Mouse (Mus musculus): ENCODE measurements at regions not wholly inside any gene's neighbourhood (a gene's known extent, or its start where the extent isn't known, plus 50 kb on each side); places are given as distances from the start of the nearest gene placed in this dataset.
A peak's percentile ranks its signal among the peaks of the same experiment; 100 is the strongest.

- DNase-seq (ENCODE audit: low spot score in 2 of 2) = peak in 1 of 2 experiments; percentile 34
Observed at GRCm38 (mm10) chr13:103683169-103683568, 91.2 kb downstream of the Srek1 start.

- DNase-seq (ENCODE audit: low spot score in 2 of 2) = no peak
Observed at GRCm38 (mm10) chr13:103680740-103681139, 93.7 kb downstream of the Srek1 start.

GRCm38 (mm10) chr13:103680052-103680451 lies 94.4 kb downstream of the Srek1 start:
- DNase-seq (ENCODE audit: low spot score in 2 of 2) = no peak

GRCm38 (mm10) chr13:103676831-103677230 lies 97.6 kb downstream of the Srek1 start:
- DNase-seq (ENCODE audit: low spot score in 2 of 2) = no peak

- DNase-seq (ENCODE audit: low spot score in 2 of 2) = no peak
Observed at GRCm38 (mm10) chr13:103676221-103676620, 98.2 kb downstream of the Srek1 start.

- peak in 1 of 2 experiments; percentile 17 for DNase-seq (ENCODE audit: low spot score in 2 of 2)
Observed at GRCm38 (mm10) chr13:103670611-103671010, 103.8 kb downstream of the Srek1 start.

GRCm38 (mm10) chr13:103669856-103670255 lies 104.6 kb downstream of the Srek1 start:
- DNase-seq (ENCODE audit: low spot score in 2 of 2) = no peak

- DNase-seq (ENCODE audit: low spot score in 2 of 2) = no peak
Observed at GRCm38 (mm10) chr13:103667749-103668148, 106.7 kb downstream of the Srek1 start.

GRCm38 (mm10) chr13:103660248-103660996 lies 114.0 kb downstream of the Srek1 start:
- DNase-seq (ENCODE audit: low spot score in 2 of 2) = no peak

GRCm38 (mm10) chr13:103655966-103656365 lies 118.4 kb downstream of the Srek1 start:
- no peak for DNase-seq (ENCODE audit: low spot score in 2 of 2)

GRCm38 (mm10) chr13:103653216-103653615 lies 121.2 kb downstream of the Srek1 start:
- no peak for DNase-seq (ENCODE audit: low spot score in 2 of 2)

GRCm38 (mm10) chr13:103649383-103649782 lies 125.0 kb downstream of the Srek1 start:
- no peak for DNase-seq (ENCODE audit: low spot score in 2 of 2)

- no peak for DNase-seq (ENCODE audit: low spot score in 2 of 2)
Observed at GRCm38 (mm10) chr13:103648016-103648415, 126.4 kb downstream of the Srek1 start.

- DNase-seq (ENCODE audit: low spot score in 2 of 2) = no peak
Observed at GRCm38 (mm10) chr13:103646035-103646434, 128.4 kb downstream of the Srek1 start.

- peak; percentile 22 to 45 for DNase-seq (ENCODE audit: low spot score in 2 of 2)
Observed at GRCm38 (mm10) chr13:103643993-103644722, 130.2 kb downstream of the Srek1 start.

GRCm38 (mm10) chr13:103643486-103643885 lies 130.9 kb downstream of the Srek1 start:
- DNase-seq (ENCODE audit: low spot score in 2 of 2) = no peak

- DNase-seq (ENCODE audit: low spot score in 2 of 2) = no peak
Observed at GRCm38 (mm10) chr13:103642542-103643375, 131.6 kb downstream of the Srek1 start.

- DNase-seq (ENCODE audit: low spot score in 2 of 2) = no peak
Observed at GRCm38 (mm10) chr13:103638038-103638437, 136.4 kb downstream of the Srek1 start.

GRCm38 (mm10) chr13:103637414-103637813 lies 137.0 kb downstream of the Srek1 start:
- no peak for DNase-seq (ENCODE audit: low spot score in 2 of 2)

GRCm38 (mm10) chr13:103636595-103636994 lies 137.8 kb downstream of the Srek1 start:
- no peak for DNase-seq (ENCODE audit: low spot score in 2 of 2)

- DNase-seq (ENCODE audit: low spot score in 2 of 2) = no peak
Observed at GRCm38 (mm10) chr13:103623810-103624209, 150.6 kb downstream of the Srek1 start.

GRCm38 (mm10) chr13:103623319-103623718 lies 151.1 kb downstream of the Srek1 start:
- DNase-seq (ENCODE audit: low spot score in 2 of 2) = no peak
